Comparison of ENCODE assay signal across 7 mouse cellular contexts in genomic region chr13:31808116-31808803, GRCm38 (mm10). TPM values are rescaled to one million over a fixed set of nuclear protein-coding genes. Genes with fewer than 3 reads are reported as not detected.
DNase-seq lines count a peak whose midpoint lies in the region; ATAC-seq lines count a peak whose summit lies in the region.

No protein-coding gene starts in this region.

- H3K4me1 ChIP-seq in forebrain, embryonic 12.5 days: peaks cover 44% of the 10 kb centered on the region
- peaks cover 37% of the 10 kb centered on the region for H3K4me1 ChIP-seq in hindbrain, embryonic 15.5 days (replicated peaks)
- peaks cover 30% of the 10 kb centered on the region for H3K4me1 ChIP-seq in liver, embryonic 13.5 days (replicated peaks)
- peaks cover 10% of the 10 kb centered on the region; the same call in 1 of the 2 replicates for H3K4me1 ChIP-seq in neural tube, embryonic 14.5 days (ENCODE audit: control insufficient read depth, insufficient read depth, low read length)

- H3K4me3 ChIP-seq in forebrain, embryonic 12.5 days (replicated peaks): peak overlapping the region; percentile 50
- H3K4me3 ChIP-seq in hindbrain, embryonic 15.5 days: peak overlapping the region; percentile 40
- H3K4me3 ChIP-seq in liver, embryonic 13.5 days (replicated peaks): peak overlapping the region; percentile 58
- H3K4me3 ChIP-seq in neural tube, embryonic 14.5 days (ENCODE audit: low read depth, low read length): peak overlapping the region; percentile 34

- peak overlapping the region; percentile 92 for H3K4me2 ChIP-seq in forebrain, embryonic 12.5 days
- peak overlapping the region; percentile 69 for H3K4me2 ChIP-seq in hindbrain, embryonic 15.5 days
- peak overlapping the region; percentile 77 for H3K4me2 ChIP-seq in liver, embryonic 13.5 days
- no peak overlapping the region for H3K4me2 ChIP-seq in neural tube, embryonic 14.5 days (ENCODE audit: low read depth, low read length)

- peak overlapping the region; percentile 80 for H3K27ac ChIP-seq in forebrain, embryonic 12.5 days
- peak overlapping the region; percentile 70 for H3K27ac ChIP-seq in hindbrain, embryonic 15.5 days (replicated peaks)
- H3K27ac ChIP-seq in liver, embryonic 13.5 days: no peak overlapping the region
- peak overlapping the region; percentile 55 for H3K27ac ChIP-seq in neural tube, embryonic 14.5 days (ENCODE audit: low read depth, low read length)

- peak overlapping the region; percentile 61 for H3K9ac ChIP-seq in forebrain, embryonic 12.5 days
- H3K9ac ChIP-seq in hindbrain, embryonic 15.5 days: peak overlapping the region; percentile 24; the same call in 1 of the 2 replicates
- no peak overlapping the region for H3K9ac ChIP-seq in liver, embryonic 13.5 days
- peak overlapping the region; percentile 50; the same call in 1 of the 2 replicates for H3K9ac ChIP-seq in neural tube, embryonic 14.5 days (replicated peaks; ENCODE audit: low read depth, low read length)

- 0 out of 2 replicates have a peak, but pooled peaks have one; percentile 6 for ATAC-seq in forebrain, embryonic 12.5 days (ENCODE audit: low FRiP score)
- no peak for ATAC-seq in hindbrain, embryonic 15.5 days (ENCODE audit: low FRiP score, low read depth)
- no peak for ATAC-seq in liver, embryonic 13.5 days (ENCODE audit: low read depth)
- no peak for ATAC-seq in neural tube, embryonic 14.5 days (ENCODE audit: low read depth)

- no peaks in the 10 kb centered on the region for H3K36me3 ChIP-seq in forebrain, embryonic 12.5 days (replicated peaks)
- H3K36me3 ChIP-seq in hindbrain, embryonic 15.5 days: no peaks in the 10 kb centered on the region
- H3K36me3 ChIP-seq in liver, embryonic 13.5 days: no peaks in the 10 kb centered on the region
- no peaks in the 10 kb centered on the region for H3K36me3 ChIP-seq in neural tube, embryonic 14.5 days (ENCODE audit: control insufficient read depth, insufficient read depth, low read length)

- peak; percentile 13 for DNase-seq in CD4-positive helper T cell, adult 2 months (ENCODE audit: low read depth, low spot score)
- peak; percentile 76 for DNase-seq in MN1 (ENCODE audit: low spot score)
- DNase-seq in liver, embryonic 13.5 days: no peak
- DNase-seq in frontal cortex, adult 2 months (ENCODE audit: extremely low spot score in 1 of 2, low spot score in 1 of 2): no peak

- H3K27me3 ChIP-seq in forebrain, embryonic 12.5 days: peaks cover 89% of the 10 kb centered on the region
- H3K27me3 ChIP-seq in hindbrain, embryonic 15.5 days: peaks cover 55% of the 10 kb centered on the region
- H3K27me3 ChIP-seq in liver, embryonic 13.5 days: peaks cover 96% of the 10 kb centered on the region
- peaks cover 68% of the 10 kb centered on the region for H3K27me3 ChIP-seq in neural tube, embryonic 14.5 days (ENCODE audit: control insufficient read depth, insufficient read depth, low read length)

- no peaks in the 10 kb centered on the region for H3K9me3 ChIP-seq in forebrain, embryonic 12.5 days
- no peaks in the 10 kb centered on the region for H3K9me3 ChIP-seq in hindbrain, embryonic 15.5 days
- no peaks in the 10 kb centered on the region for H3K9me3 ChIP-seq in liver, embryonic 13.5 days (replicated peaks)
- H3K9me3 ChIP-seq in neural tube, embryonic 14.5 days (ENCODE audit: control insufficient read depth, low read length): no peaks in the 10 kb centered on the region

- under 1% methylated on average over 73 of the region's 73 CpGs for WGBS in forebrain, embryonic 12.5 days
- under 1% methylated on average over 65 of the region's 73 CpGs for WGBS in hindbrain, embryonic 15.5 days
- WGBS in liver, embryonic 13.5 days (ENCODE audit: insufficient replicate concordance): 2% methylated on average over 64 of the region's 73 CpGs
- WGBS in neural tube, embryonic 14.5 days: 0% methylated on average over 58 of the region's 73 CpGs

RNA-seq across cellular contexts. Expression of gene Foxc1, which starts 1.8 kb away (rescaled TPM):
- 2.7 and 5.0 TPM in 2 replicates for polyA plus RNA-seq in forebrain, embryonic 12.5 days (2016; fragmentation: Nextera tagmentation; extraction: Ambion mirVana)
- 1.4 and 2.0 TPM in 2 replicates for polyA plus RNA-seq in hindbrain, embryonic 15.5 days (2015; fragmentation: Nextera tagmentation; extraction: Ambion mirVana)
- polyA plus RNA-seq in liver, embryonic 13.5 days (2015; fragmentation: Nextera tagmentation; extraction: Ambion mirVana): 0.03 TPM in 2 replicates
- 0.50 and 3.0 TPM in 2 replicates for polyA plus RNA-seq in neural tube, embryonic 14.5 days (2014; fragmentation: Nextera tagmentation; extraction: Ambion mirVana)
- polyA plus RNA-seq in frontal cortex, adult 2 months (2012; rRNA removed): 2.8 and 3.3 TPM in 2 replicates

Comparison
In these comparisons a context has a peak if more than half of its experiments do, and no peak if none do; other contexts are left out.
1. DNase-seq: peak in CD4-positive helper T cell, adult 2 months (single experiment) and MN1 (single experiment); none in liver, embryonic 13.5 days (single experiment) and frontal cortex, adult 2 months (0 of 2).
2. Peak in every context shown above with its lines, with median percentiles within 50 percentile points of each other: H3K4me3 ChIP-seq.